Mouse (Mus musculus): ENCODE results near the gene Mdga1. TPM values are rescaled to one million over a fixed set of nuclear protein-coding genes. Genes with fewer than 3 reads are reported as not detected.

Gene Mdga1
- polyA plus RNA-seq, 1 experiment, result 10.9 TPM

DNA sequence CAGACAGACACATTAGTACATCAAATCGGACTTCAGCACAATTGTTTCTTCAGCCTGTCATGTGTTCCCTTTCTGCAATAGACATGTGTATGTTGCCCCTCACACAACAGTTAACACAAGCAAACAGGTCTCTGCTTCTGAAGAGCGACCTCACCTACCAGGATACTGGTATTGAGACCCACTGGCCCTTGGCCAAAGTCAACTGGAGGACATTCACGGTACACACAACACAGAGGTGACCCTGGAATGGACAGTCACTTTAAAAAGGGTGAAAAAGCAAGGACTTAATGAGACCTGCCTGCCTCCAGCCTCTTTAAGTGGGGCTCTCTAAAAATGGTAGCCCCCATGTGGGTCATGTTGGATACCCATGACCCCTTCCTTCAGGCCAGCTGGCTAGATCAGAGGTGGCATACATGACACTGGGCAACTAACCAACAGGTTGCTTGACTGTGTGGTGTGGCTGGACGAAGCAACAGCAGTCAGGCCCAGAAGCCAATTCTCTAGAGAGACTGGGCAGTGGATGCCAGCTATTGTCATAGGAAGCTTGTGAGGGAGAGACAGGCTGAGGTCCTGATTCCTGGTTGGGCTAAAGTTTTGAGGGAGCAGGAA is 145.3 kb downstream of the Mdga1 start:
- peaks cover 2% of the 10 kb centered on the region; the same call in 1 of the 2 replicates for H3K4me1 ChIP-seq (ENCODE audit: control insufficient read depth, insufficient read depth, low read length)
- no peak overlapping the region for H3K27ac ChIP-seq (ENCODE audit: insufficient read depth, low read length)
- H3K4me3 ChIP-seq (ENCODE audit: insufficient read depth, low read length), result no peak overlapping the region
- TF ChIP-seq POLR2A (IDR thresholded peaks at IDR 0.05; ENCODE audit: extremely low read depth, insufficient read depth, low read length) (no peak), CTCF (IDR thresholded peaks at IDR 0.05; ENCODE audit: extremely low read depth, insufficient read depth, low read length) (no peak)

DNA sequence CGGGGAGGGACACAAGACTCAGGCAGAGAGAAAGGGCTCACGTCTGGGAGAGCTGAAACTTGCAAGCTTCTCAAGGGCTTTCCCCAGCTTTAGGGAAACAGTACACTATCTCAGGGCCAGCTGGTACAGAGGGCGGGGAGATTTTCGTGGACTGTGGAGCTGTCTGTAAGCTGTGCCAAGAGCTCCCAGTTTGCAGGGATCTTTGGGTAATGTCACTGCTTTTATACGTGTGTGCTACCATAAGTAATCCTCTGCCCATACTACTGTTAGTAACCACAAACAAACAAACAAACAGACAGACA is 145.7 kb downstream of the Mdga1 start:
- Histone ChIP-seq H3K4me3 (ENCODE audit: insufficient read depth, low read length) (no peak overlapping the region), H3K27ac (ENCODE audit: insufficient read depth, low read length) (no peak overlapping the region), H3K4me1 (ENCODE audit: control insufficient read depth, insufficient read depth, low read length) (peaks cover 2% of the 10 kb centered on the region; the same call in 1 of the 2 replicates)
- TF ChIP-seq POLR2A (IDR thresholded peaks at IDR 0.05; ENCODE audit: extremely low read depth, insufficient read depth, low read length) (no peak), CTCF (IDR thresholded peaks at IDR 0.05; ENCODE audit: extremely low read depth, insufficient read depth, low read length) (no peak)

DNA sequence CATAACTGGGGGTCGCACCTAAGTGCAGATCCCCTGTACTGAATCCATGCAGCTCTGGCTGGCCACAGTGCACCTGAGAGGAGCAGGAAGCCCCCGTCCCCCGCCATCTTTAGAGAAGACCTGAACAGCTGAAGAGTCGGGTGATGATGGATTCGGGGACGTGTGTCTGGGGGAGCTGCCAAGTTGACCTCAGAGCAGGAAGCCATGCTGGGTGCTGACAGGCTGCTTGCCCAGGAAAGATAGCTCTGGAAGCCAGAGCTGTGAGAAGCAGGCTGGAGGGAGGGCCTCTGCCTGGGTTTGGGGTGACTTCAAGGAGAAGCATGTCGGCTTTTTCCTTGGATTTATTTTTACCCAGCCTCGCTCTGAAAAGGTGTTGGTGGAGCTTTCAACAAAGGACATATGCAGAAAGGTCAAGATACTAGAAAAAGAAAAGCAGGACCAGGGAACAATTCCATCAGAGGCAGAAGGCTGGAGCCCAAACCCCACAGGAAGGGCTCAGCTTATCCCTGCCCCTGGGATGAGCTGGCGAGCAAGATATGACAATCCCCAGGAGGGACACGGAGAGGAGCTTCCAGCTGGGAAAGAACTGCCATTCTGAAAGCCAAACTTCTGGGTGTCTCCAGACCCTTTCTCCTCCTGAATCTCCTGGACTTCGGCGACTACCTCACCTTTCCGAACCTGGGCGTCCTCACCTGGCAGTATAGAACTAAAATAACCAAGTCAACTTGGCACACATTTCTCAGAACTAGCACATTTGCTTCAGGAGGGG is 146.3 kb downstream of the Mdga1 start:
- no peak overlapping the region for H3K4me3 ChIP-seq (ENCODE audit: insufficient read depth, low read length)
- H3K27ac ChIP-seq (ENCODE audit: insufficient read depth, low read length), result no peak overlapping the region
- TF ChIP-seq POLR2A (IDR thresholded peaks at IDR 0.05; ENCODE audit: extremely low read depth, insufficient read depth, low read length) (no peak), CTCF (IDR thresholded peaks at IDR 0.05; ENCODE audit: extremely low read depth, insufficient read depth, low read length) (no peak)
- H3K4me1 ChIP-seq (ENCODE audit: control insufficient read depth, insufficient read depth, low read length), result peaks cover 2% of the 10 kb centered on the region; the same call in 1 of the 2 replicates

DNA sequence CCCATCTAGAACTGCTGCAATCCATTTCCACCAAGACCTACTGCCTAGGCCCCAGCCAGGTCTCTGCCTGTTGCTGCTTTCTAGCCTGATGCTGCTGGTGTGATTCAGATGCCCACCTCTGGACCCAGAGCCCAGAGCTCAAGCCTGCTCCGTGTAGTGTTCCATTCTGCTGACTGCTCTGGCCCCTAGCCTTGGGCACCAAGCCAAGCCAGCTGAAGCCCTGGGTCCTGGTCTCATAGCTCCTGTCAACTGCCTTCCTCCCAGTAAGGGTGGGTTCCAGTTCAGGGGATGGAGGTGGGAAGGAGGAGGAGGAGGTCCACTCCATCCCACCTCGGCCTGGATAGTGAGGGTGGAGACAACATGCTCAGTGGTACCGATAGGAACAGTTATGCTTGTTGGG is 150.3 kb downstream of the Mdga1 start:
- no peak overlapping the region for H3K4me3 ChIP-seq (ENCODE audit: insufficient read depth, low read length)
- no peaks in the 10 kb centered on the region for H3K4me1 ChIP-seq (ENCODE audit: control insufficient read depth, insufficient read depth, low read length)
- TF ChIP-seq POLR2A (IDR thresholded peaks at IDR 0.05; ENCODE audit: extremely low read depth, insufficient read depth, low read length) (no peak), CTCF (IDR thresholded peaks at IDR 0.05; ENCODE audit: extremely low read depth, insufficient read depth, low read length) (no peak)
- H3K27ac ChIP-seq (ENCODE audit: insufficient read depth, low read length), result no peak overlapping the region

DNA sequence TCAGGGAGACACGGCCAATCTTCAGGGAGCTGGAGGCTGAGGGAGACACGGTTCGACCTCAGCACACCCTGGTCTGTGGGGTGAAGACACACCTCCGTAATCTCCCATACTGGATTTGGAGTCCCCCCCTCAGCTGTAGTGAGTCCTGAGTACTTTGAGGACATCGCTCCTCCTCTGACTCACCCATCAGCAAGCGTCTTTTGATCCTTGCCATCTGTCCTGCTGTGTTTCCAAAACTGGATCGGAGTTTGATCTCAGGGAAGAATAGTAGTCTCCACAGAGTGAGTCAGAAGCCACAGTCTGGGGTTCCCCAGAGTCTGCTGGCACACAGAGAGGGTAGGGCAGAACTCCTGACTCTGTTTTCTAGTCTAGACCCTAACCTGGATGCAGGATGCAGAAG is 150.9 kb downstream of the Mdga1 start:
- TF ChIP-seq CTCF (IDR thresholded peaks at IDR 0.05; ENCODE audit: extremely low read depth, insufficient read depth, low read length) (no peak), POLR2A (IDR thresholded peaks at IDR 0.05; ENCODE audit: extremely low read depth, insufficient read depth, low read length) (no peak)
- no peaks in the 10 kb centered on the region for H3K4me1 ChIP-seq (ENCODE audit: control insufficient read depth, insufficient read depth, low read length)
- no peak overlapping the region for H3K27ac ChIP-seq (ENCODE audit: insufficient read depth, low read length)
- H3K4me3 ChIP-seq (ENCODE audit: insufficient read depth, low read length), result no peak overlapping the region

DNA sequence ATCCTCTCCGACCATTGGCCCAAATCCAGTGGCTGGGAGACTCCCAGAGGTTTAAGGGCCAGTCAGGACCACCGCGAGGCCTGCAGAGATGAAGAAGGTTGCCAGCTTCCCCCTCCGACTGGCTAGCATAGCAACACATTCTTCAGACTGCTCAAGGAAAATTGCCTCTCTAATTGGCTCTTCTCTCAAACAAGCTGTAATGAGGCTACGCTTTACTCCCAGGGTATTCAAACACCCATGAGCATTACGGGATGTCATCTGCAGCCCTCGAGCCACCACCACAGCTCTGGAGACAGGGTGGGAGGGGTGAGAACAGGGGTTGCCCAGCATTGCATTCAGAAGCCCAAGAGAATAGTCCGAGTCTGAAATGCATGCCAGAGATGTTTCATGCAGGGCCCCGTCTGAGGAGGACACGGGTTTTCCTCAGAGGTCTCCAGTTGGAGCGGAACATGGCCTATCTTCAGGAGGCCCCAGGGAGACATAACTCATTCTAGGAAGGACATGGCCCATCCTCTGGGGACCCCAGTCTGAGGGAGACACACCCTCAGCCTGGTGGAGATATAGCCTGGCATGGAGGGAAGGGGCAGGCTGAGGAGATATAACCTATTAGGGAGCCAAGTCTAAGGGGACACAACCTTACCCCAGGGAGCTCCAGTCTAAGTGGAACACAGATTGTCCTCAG is 151.5 kb downstream of the Mdga1 start:
- TF ChIP-seq POLR2A (IDR thresholded peaks at IDR 0.05; ENCODE audit: extremely low read depth, insufficient read depth, low read length) (no peak), CTCF (IDR thresholded peaks at IDR 0.05; ENCODE audit: extremely low read depth, insufficient read depth, low read length) (no peak)
- Histone ChIP-seq H3K4me1 (ENCODE audit: control insufficient read depth, insufficient read depth, low read length) (no peaks in the 10 kb centered on the region), H3K4me3 (ENCODE audit: insufficient read depth, low read length) (no peak overlapping the region), H3K27ac (ENCODE audit: insufficient read depth, low read length) (no peak overlapping the region)

DNA sequence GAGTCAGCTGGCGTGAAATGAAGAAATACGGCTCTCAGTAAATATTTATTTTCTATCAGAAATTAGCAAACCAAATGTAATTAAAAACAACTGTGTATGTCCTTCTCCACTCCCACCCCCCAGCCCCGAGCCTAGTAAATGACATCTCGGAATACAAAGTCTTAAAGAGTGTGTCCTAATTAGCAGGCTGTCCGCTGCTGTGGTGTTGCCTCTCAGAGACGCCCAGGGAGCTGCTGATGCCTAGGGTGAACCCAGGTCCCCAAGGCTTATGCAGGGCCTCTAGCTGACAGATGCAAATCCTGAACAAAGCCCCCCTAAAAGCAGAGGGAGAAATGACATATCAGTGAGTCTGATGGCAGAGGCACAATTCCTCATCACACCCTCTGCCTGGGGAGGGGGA is 155.1 kb downstream of the Mdga1 start:
- Histone ChIP-seq H3K4me3 (ENCODE audit: insufficient read depth, low read length) (no peak overlapping the region), H3K27ac (ENCODE audit: insufficient read depth, low read length) (no peak overlapping the region), H3K4me1 (ENCODE audit: control insufficient read depth, insufficient read depth, low read length) (no peaks in the 10 kb centered on the region)
- TF ChIP-seq CTCF (IDR thresholded peaks at IDR 0.05; ENCODE audit: extremely low read depth, insufficient read depth, low read length) (no peak), POLR2A (IDR thresholded peaks at IDR 0.05; ENCODE audit: extremely low read depth, insufficient read depth, low read length) (no peak)

DNA sequence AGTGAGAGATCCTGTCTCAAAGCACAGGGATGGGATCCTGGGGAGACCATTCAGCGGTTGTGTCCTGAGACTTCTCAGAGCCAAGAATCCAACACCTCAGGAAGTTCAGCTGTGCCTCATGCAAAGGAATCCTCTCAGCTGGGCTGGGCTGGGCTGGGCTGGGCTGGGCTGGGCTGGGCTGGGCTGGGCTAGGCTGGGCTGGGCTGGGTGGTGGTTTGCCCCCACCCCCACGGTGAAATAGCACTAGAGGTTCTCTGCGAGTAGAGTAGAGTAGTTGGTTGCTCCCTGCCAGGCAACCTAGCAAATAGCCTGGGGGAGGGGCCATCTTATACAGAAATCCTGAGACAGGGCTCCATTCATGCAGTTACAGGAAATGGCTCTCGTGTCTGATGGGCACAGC is 156.6 kb downstream of the Mdga1 start:
- H3K4me3 ChIP-seq (ENCODE audit: insufficient read depth, low read length), result no peak overlapping the region
- no peaks in the 10 kb centered on the region for H3K4me1 ChIP-seq (ENCODE audit: control insufficient read depth, insufficient read depth, low read length)
- TF ChIP-seq CTCF (IDR thresholded peaks at IDR 0.05; ENCODE audit: extremely low read depth, insufficient read depth, low read length), result no peak
- no peak for TF ChIP-seq POLR2A (IDR thresholded peaks at IDR 0.05; ENCODE audit: extremely low read depth, insufficient read depth, low read length)
- no peak overlapping the region for H3K27ac ChIP-seq (ENCODE audit: insufficient read depth, low read length)

DNA sequence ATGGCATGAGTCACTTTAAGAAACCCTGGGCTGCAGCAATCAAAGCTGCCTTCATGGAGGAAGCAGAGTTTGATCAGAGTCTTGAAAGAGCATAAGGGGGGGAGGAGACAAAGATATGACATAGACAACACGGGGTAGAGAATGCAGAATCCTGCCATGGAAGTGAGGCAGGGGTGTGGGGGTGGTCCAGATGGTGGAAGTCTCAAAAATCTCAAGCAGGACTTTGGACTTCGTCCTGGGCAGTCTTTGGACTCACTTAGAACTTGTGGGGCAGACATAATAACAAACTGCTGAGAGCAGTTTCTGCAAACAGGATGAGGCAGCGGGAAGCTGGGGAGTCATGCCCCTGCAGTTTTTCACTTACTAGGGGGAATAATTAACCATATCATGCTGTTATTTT is 166.3 kb downstream of the Mdga1 start:
- Histone ChIP-seq H3K27ac (ENCODE audit: insufficient read depth, low read length) (no peak overlapping the region), H3K4me3 (ENCODE audit: insufficient read depth, low read length) (no peak overlapping the region), H3K4me1 (ENCODE audit: control insufficient read depth, insufficient read depth, low read length) (no peaks in the 10 kb centered on the region)
- TF ChIP-seq CTCF (IDR thresholded peaks at IDR 0.05; ENCODE audit: extremely low read depth, insufficient read depth, low read length) (no peak), POLR2A (IDR thresholded peaks at IDR 0.05; ENCODE audit: extremely low read depth, insufficient read depth, low read length) (no peak)

DNA sequence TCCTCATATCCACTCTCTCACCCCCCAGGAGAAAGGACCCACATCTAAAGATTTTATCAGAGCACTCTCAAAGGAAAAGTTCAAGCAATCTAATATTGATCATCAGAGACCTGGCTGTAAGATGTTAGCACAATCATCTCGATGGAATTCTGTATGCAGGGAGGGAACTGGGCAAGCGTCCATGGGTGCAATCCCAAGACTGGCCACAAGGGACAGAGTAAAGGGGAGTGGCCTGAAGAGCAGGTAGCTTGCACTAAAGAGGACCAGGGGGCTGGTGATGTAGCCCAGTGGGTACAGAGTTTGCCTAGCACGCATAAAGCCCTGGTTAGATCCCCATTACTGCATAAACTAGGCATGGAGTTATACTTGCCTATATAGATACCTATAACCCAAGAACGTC is 168.5 kb downstream of the Mdga1 start:
- TF ChIP-seq POLR2A (IDR thresholded peaks at IDR 0.05; ENCODE audit: extremely low read depth, insufficient read depth, low read length) (no peak), CTCF (IDR thresholded peaks at IDR 0.05; ENCODE audit: extremely low read depth, insufficient read depth, low read length) (peak; percentile 52)
- Histone ChIP-seq H3K27ac (ENCODE audit: insufficient read depth, low read length) (no peak overlapping the region), H3K4me1 (ENCODE audit: control insufficient read depth, insufficient read depth, low read length) (no peaks in the 10 kb centered on the region), H3K4me3 (ENCODE audit: insufficient read depth, low read length) (no peak overlapping the region)

Measured in cortical plate, adult 2 months (tissue).